Mouse (Mus musculus) lung, adult 2 months (tissue): ENCODE measurements around the gene Fam198a.

Experiments
- CTCF ChIP-seq: fragments of 200-500 bp; IDR thresholded peaks from 2 replicates; pipeline ENCODE4 v1.5.1; 2011; ENCODE audit warnings: mild to moderate bottlenecking, low read length, control low read depth; ENCODE audit not compliant: insufficient read depth
- POLR2A ChIP-seq: fragments of 200-500 bp; IDR thresholded peaks from 2 replicates; pipeline ENCODE4 v1.6.1; 2011; ENCODE audit warnings: low read depth, mild to moderate bottlenecking, control low read depth, low read length, borderline replicate concordance; ENCODE audit errors: extremely low read depth

DNA sequence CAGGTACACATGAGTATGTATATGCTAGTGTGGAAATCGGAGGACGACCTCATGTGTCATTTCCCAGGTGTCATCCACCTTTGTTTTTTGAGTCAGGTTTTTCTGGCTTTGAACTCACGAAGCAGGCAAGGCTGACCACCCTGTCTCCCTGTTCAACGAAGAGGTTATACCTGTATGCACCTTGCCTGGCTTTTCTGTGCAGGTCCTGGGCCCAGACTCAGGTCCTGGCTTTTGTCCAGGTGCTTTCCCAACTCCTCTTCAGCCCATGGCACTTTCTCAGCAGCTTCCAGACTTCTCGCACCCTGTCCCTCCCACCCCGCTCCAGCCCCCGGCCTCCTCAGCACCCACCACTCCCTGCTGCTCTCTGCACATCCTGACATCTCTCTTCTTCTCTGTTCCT lies 39.6 kb upstream of the Fam198a start:
- no peak for TF ChIP-seq CTCF
- TF ChIP-seq POLR2A = no peak
